Mouse (Mus musculus) heart, postnatal 0 days (tissue): Measurements from ENCODE around the gene Arl15. TPM values are rescaled to one million over a fixed set of nuclear protein-coding genes. Genes with fewer than 3 reads are reported as not detected.

Source experiments
- ATAC-seq: fragments of 200-750 bp; cut with Nextera tagmentation; 2 replicates; pipeline ENCODE4 v1.8.0; 2017; ENCODE audit warnings: low read depth, moderate number of reproducible peaks, moderate library complexity; ENCODE audit not compliant: insufficient read depth
- DNase-seq: peaks from one replicate; pipeline ENCODE4 v3.0.0-alpha.2; 2016; ENCODE audit warnings: low spot score
- H3K27ac ChIP-seq: fragments of 300-500 bp; sonication (generic); 2 replicates; pipeline ENCODE4 v1.5.1; 2014; ENCODE audit warnings: low read depth, mild to moderate bottlenecking
- H3K27me3 ChIP-seq: fragments of 300-500 bp; sonication (generic); 2 replicates; pipeline ENCODE4 v1.6.1; 2014; ENCODE audit warnings: low read length, mixed read lengths; ENCODE audit not compliant: control insufficient read depth, insufficient read depth
- H3K36me3 ChIP-seq: fragments of 300-500 bp; sonication (generic); replicated peaks from 2 replicates; pipeline ENCODE4 v1.6.1; 2014; ENCODE audit warnings: low read length, mixed read lengths; ENCODE audit not compliant: control insufficient read depth, insufficient read depth
- H3K4me1 ChIP-seq: fragments of 300-500 bp; sonication (generic); 2 replicates; pipeline ENCODE4 v1.6.1; 2014; ENCODE audit warnings: antibody characterized with exemption; ENCODE audit not compliant: control insufficient read depth, insufficient read depth
- H3K4me2 ChIP-seq: fragments of 300-500 bp; sonication (generic); 2 replicates; pipeline ENCODE4 v1.6.1; 2014; ENCODE audit warnings: low read depth, mild to moderate bottlenecking, low read length, moderate library complexity
- H3K4me3 ChIP-seq: fragments of 300-500 bp; sonication (generic); 2 replicates; pipeline ENCODE4 v1.5.1; 2014; ENCODE audit warnings: low read depth, low read length
- H3K9ac ChIP-seq: fragments of 300-500 bp; sonication (generic); replicated peaks from 2 replicates; pipeline ENCODE4 v1.6.1; 2014; ENCODE audit warnings: low read depth, low read length, mixed read lengths
- H3K9me3 ChIP-seq: fragments of 300-500 bp; sonication (generic); replicated peaks from 2 replicates; pipeline ENCODE4 v1.6.1; 2016; ENCODE audit warnings: low read length; ENCODE audit not compliant: control insufficient read depth
- CTCF ChIP-seq: IDR thresholded peaks from 2 replicates; pipeline ENCODE4 v1.5.1; 2016; ENCODE audit warnings: antibody characterized with exemption, control low read depth, low read depth
- EP300 ChIP-seq: IDR thresholded peaks from 2 replicates; pipeline ENCODE4 v1.6.1; 2016; ENCODE audit warnings: antibody characterized with exemption, low read depth
- WGBS: fragments of 180-500 bp; shearing (Covaris S2); extraction: QIAGEN DNeasy Blood & Tissue Kit; methylation state at CpG from one replicate; pipeline ENCODE4 v1.1.7; 2014; 5-methylcytosine and 5-hydroxymethylcytosine counted together
- polyA plus RNA-seq: library from polyadenylated mRNA; unstranded; fragments of >200 nt; fragmentation: Nextera tagmentation; extraction: Ambion mirVana; gene quantifications from 2 replicates; pipeline ENCODE4 v1.2.1, GENCODE M21; 2015
- total RNA-seq: library from RNA; depleted of rRNA; stranded (reverse); fragments of >200 nt; gene quantifications from 2 replicates; pipeline ENCODE4 v1.2.3, GENCODE M21; 2014; ENCODE audit warnings: low replicate concordance

Gene Arl15
- total and polyA plus RNA-seq, 2 experiments from 2014 or later = 3.9 to 16.5 TPM

DNA sequence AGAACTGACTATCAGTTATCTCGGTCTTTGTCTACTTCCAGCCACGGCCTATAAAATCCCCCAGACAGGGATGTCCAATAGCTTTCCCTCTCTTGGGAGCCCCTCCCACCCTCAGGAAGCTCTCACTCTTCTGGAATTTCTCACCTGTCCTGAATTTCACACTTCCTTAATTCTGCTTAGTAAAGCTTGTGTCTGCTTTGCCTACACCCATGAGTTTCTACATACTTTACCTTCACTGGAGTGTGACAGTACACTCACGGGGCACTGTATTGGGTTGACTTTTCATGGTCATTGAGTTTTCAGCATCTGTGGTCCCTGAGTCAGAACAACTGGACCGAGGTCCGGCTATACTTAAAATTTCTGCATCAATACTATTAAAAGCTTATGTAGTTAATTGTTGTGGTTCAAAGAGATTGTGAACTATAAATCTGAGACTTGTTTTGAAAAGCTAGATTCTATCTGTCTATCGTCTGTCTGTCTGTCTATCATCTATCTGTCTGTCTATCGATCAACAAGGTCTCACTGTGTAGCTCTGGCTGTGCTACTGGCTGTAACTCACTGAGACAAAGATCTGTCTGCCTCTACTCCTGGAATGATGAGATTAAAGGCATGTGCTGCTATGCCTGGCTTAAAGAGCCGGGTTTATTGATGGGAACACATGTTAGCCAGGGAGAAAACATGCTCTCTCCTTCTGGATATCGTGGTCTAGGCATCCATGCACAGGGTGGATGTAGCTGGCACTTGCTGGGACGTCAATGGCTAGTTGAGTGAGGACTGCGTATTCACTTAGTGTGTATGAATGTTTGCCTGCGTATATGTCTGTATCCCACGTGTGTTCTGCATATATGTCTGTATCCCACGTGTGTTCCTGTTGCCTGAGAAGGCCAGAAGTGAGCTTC lies 48.4 kb downstream of the Arl15 start:
- DNase-seq (no peak), ATAC-seq (no peak)
- Histone ChIP-seq H3K4me2 (no peak overlapping the region), H3K36me3 (no peaks in the 10 kb centered on the region), H3K27ac (no peak overlapping the region), H3K4me1 (0 out of 2 replicates have a peak, but pooled peaks cover 3% of the 10 kb centered on the region), H3K9ac (no peak overlapping the region), H3K27me3 (no peaks in the 10 kb centered on the region), H3K9me3 (no peaks in the 10 kb centered on the region), H3K4me3 (no peak overlapping the region)
- TF ChIP-seq EP300 = no peak
- no peak for TF ChIP-seq CTCF
- WGBS = 83% methylated on average over 14 of the region's 14 CpGs

DNA sequence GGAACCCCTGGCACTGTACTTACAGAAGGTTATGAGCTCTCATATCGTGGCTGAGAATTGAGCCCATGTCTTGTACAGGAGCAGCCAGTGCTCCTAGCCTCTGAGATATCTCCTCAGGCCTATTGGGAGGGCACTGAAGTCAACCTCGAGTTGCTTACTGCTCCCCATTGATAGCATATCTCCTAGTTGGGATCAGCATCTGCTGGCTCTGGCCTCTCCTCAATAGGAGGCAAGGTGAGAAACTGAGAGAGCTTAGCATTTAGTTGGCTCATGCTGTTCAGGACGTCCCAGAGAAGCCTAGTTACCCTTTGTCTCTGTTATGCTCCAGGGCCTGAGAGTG lies 49.0 kb downstream of the Arl15 start:
- no peak for TF ChIP-seq EP300
- TF ChIP-seq CTCF = no peak
- no peak for ATAC-seq
- no peak overlapping the region for H3K4me3 ChIP-seq
- H3K9me3 ChIP-seq = no peaks in the 10 kb centered on the region
- 64% methylated on average over 3 of the region's 3 CpGs for WGBS
- no peaks in the 10 kb centered on the region for H3K27me3 ChIP-seq
- H3K4me2 ChIP-seq = no peak overlapping the region
- DNase-seq = no peak
- H3K36me3 ChIP-seq = no peaks in the 10 kb centered on the region
- 0 out of 2 replicates have a peak, but pooled peaks cover 3% of the 10 kb centered on the region for H3K4me1 ChIP-seq
- H3K27ac ChIP-seq = no peak overlapping the region
- no peak overlapping the region for H3K9ac ChIP-seq

DNA sequence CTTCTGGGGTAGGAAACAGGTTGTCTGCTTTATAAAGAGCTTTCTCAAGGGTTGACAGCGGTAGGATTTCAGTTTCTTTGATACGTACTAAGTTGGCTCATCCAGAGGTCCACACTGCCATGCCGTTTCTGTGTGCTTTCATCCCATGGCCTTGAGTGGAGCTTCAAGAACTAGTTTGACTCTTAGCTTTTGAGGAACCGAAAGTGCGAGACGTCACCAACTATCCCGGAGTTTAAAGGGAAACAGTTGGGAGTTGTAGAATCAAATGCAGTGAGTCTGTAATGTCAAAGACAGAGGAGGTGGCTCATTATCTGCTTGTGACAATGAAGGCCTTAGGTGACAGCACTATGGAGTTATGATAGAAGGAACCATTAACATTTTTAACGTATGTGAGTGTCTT lies 49.6 kb downstream of the Arl15 start:
- Histone ChIP-seq H3K9ac (no peak overlapping the region), H3K27me3 (no peaks in the 10 kb centered on the region), H3K9me3 (no peaks in the 10 kb centered on the region), H3K4me2 (no peak overlapping the region), H3K4me1 (0 out of 2 replicates have a peak, but pooled peaks cover 3% of the 10 kb centered on the region), H3K27ac (no peak overlapping the region), H3K36me3 (no peaks in the 10 kb centered on the region), H3K4me3 (no peak overlapping the region)
- WGBS = 91% methylated on average over 8 of the region's 8 CpGs
- ATAC-seq = no peak
- DNase-seq = no peak
- TF ChIP-seq CTCF = no peak
- no peak for TF ChIP-seq EP300

DNA sequence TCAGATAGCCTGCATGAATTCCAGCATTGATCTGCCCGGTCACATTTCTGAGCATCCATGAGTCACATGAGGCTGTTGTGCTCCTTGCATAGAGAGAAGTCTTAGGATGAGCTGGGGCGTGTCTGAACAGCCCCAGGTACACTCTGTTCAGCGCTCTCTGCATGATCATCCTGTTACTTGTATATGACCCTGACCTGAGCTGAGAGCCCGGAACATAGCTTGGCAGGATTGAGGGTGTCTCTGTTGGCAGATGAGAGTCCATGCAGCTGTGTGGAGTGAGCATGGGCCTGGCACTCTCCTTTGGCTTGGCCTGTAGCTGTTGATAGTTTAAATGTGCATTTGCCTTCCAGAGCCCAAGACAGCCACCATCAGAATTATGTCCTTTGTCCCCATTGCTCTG lies 50.4 kb downstream of the Arl15 start:
- ATAC-seq (no peak), DNase-seq (no peak)
- no peak overlapping the region for H3K27ac ChIP-seq
- TF ChIP-seq CTCF = no peak
- TF ChIP-seq EP300 = no peak
- H3K27me3 ChIP-seq = no peaks in the 10 kb centered on the region
- WGBS = 76% methylated on average over 4 of the region's 4 CpGs
- H3K4me2 ChIP-seq = no peak overlapping the region
- H3K4me1 ChIP-seq = 0 out of 2 replicates have a peak, but pooled peaks cover 3% of the 10 kb centered on the region
- no peaks in the 10 kb centered on the region for H3K36me3 ChIP-seq
- H3K9me3 ChIP-seq = no peaks in the 10 kb centered on the region
- H3K4me3 ChIP-seq = no peak overlapping the region
- H3K9ac ChIP-seq = no peak overlapping the region

DNA sequence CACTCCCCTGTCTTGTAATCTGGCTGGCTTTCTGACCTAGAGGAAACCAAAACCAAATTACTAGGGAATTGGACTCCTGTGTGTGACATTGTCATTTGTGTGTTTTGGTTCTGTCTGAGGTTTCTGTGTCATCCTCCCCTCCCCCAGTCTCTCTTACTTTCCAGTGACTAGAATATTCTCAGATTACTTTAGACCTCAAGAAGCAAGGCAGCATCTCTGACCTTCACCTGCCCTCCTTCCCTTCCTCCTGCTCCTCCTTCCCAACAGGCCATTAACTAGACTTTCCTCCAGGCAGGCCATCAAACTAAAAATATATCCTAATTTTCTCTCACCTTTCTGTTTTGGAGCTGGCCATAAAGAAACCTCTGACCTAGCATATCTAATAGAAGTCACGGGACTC lies 50.9 kb downstream of the Arl15 start:
- TF ChIP-seq EP300 (no peak), CTCF (no peak)
- Histone ChIP-seq H3K9ac (no peak overlapping the region), H3K4me2 (no peak overlapping the region), H3K36me3 (no peaks in the 10 kb centered on the region), H3K9me3 (no peaks in the 10 kb centered on the region), H3K4me1 (peaks cover 5% of the 10 kb centered on the region; the same call in 1 of the 2 replicates), H3K4me3 (no peak overlapping the region), H3K27me3 (no peaks in the 10 kb centered on the region), H3K27ac (no peak overlapping the region)
- 73% methylated on average over 1 of the region's 1 CpGs for WGBS
- DNase-seq = no peak
- ATAC-seq = no peak

DNA sequence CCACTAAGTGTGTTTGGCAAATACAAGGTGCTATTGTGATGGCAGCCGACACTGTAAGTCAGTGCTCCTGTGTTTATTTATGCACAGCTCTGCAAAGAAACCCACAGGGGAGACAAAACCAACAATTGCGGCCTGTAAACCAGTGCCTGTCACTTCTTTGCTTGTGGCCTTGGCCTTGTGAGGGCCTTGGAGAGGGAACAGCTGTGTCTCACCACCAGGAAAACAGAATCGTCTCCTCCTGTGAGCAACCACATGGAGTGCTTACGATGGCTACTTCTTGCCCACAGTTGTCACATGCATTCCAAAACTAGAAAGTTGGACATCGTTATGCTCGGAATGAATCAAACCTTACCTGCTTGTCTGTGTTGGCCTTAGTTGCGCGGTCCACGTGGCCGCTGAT lies 52.1 kb downstream of the Arl15 start:
- Histone ChIP-seq H3K36me3 (no peaks in the 10 kb centered on the region), H3K9me3 (no peaks in the 10 kb centered on the region), H3K27me3 (no peaks in the 10 kb centered on the region), H3K27ac (no peak overlapping the region), H3K9ac (no peak overlapping the region), H3K4me2 (no peak overlapping the region), H3K4me3 (no peak overlapping the region), H3K4me1 (peaks cover 13% of the 10 kb centered on the region; the same call in 1 of the 2 replicates)
- WGBS = 80% methylated on average over 10 of the region's 10 CpGs
- TF ChIP-seq CTCF (no peak), EP300 (no peak)
- DNase-seq (no peak), ATAC-seq (no peak)
